Mouse (Mus musculus): ENCODE measurements at regions not wholly inside any gene's neighbourhood (a gene's known extent, or its start where the extent isn't known, plus 50 kb on each side); places are given as distances from the start of the nearest gene placed in this dataset.

- no peak for DNase-seq
Observed at GRCm38 (mm10) chr1:142605224-142605623, 1035.2 kb upstream of the B3galt2 start.

DNA sequence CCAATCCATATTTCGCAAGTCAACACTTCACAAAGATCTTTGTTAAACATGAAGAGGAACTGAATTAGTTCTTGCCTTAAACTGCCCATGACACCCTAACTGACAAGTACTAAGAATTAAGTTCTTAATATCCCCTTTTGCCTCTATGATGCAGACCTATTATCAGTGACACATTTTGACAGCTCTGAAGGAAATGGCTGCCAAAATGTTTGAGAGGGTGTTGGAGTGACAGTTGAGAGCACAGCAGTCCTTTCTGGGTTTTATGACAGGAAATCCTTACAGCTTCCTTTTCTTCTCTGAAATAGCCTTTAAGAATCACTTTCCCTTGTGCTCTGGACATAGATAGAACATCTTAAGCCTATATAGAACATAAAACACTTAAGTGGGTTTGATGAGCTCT is 1034.4 kb upstream of the B3galt2 start:
- no peak for DNase-seq

- DNase-seq, result no peak
Observed at GRCm38 (mm10) chr1:142621464-142621863, 1019.0 kb upstream of the B3galt2 start.

DNA sequence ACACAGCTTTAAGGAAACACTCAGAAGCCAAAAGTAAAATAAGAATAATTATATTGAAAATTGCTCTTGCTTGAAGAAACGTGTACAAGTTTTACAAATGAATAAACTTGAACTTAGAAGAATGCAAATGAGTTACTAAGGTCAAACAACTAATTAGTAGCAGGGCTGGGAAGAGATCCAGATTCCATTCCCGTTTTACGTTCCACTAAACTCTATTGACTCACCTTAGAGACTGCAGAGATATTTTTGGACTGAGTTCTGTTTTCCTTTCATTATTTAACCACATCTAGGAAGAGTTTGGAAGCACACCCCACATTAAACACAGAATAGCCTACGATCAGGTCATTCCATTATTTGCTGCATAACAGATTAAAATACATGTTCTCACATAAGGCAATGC is 1016.2 kb upstream of the B3galt2 start:
- DNase-seq, result no peak

GRCm38 (mm10) chr1:142655289-142655688 is 985.2 kb upstream of the B3galt2 start:
- no peak for DNase-seq

DNA sequence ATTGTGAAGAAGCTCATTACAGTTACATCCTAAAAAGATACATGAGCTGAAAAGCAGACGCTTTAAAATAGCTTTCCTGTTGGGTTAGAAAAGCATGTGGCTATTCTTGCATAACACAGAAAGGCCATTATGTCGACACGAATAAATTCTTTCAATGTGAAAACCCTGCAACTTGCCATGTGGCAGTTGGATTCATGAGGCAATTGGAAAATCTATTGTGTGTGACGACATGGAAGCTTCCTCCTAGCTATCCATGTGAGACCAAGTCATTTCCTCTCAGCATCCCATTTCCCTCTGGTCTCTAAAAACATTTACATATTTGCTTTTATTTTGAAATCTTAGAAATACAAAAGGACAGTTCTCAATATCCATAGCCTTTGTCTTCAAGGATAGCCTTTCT is 975.2 kb upstream of the B3galt2 start:
- DNase-seq, result no peak

GRCm38 (mm10) chr1:142679917-142680316 is 960.5 kb upstream of the B3galt2 start:
- DNase-seq, result no peak

DNA sequence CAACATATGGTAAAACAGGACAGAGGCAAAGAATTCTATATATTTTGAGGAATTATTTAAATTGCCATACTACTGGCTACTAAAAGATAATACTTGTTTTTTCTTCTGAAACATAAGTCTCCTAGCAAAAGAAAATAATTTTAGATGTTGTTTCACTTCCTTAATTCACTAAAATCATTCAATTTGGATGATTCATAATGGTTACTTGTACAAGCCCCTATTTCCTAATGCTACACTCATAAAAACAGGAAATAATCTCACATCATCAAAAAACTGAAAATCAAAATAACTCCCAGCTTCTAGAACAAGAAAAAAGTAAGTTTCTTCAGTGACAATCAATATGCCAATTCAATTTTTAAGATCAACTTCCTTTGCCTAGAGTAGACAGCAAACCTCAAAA is 951.6 kb upstream of the B3galt2 start:
- no peak for DNase-seq

DNA sequence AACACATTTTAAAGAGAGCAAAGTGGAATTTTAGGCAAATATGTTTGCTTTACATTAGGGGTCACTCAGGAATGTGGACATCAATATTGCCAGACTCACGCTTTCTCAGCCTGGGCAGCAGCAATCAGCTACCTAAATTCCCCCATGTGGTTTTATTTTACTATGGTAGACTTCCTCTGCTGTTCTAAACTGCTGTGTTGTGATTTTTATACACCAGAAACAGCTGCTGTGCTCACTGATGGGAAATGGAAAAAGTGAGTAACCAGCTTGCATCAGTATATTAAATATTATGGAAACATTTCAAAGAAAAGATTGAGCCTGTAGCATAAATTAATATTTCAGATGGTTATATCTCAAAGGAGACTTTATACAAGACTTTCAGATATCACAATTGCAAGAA is 945.3 kb upstream of the B3galt2 start:
- no peak for DNase-seq

- no peak for DNase-seq
Observed at GRCm38 (mm10) chr1:142708263-142708662, 932.2 kb upstream of the B3galt2 start.

GRCm38 (mm10) chr1:142730259-142730658 is 910.2 kb upstream of the B3galt2 start:
- DNase-seq, result no peak

- no peak for DNase-seq
Observed at GRCm38 (mm10) chr1:142734108-142734507, 906.4 kb upstream of the B3galt2 start.

- DNase-seq, result no peak
Observed at GRCm38 (mm10) chr1:142738376-142738775, 902.1 kb upstream of the B3galt2 start.

GRCm38 (mm10) chr1:142742307-142742706 is 898.2 kb upstream of the B3galt2 start:
- DNase-seq, result peak; percentile 1

DNA sequence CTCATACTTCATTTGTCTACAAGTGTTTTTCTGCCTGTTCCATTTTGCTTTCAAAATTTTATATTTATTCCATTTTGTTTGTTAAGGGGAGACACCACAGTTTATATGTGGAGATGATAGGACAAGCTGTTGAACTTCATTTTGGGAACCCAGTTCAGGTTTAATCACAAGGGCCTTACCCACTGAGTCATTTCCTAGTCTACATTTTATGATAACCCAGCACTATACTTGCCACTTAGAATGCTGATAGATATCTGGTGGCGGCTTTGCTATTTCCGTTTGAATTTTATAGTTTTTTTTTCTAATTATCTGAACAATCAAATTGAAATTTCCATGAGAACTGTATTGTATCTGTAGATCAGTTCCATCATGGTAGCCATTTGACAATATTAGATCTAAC is 869.5 kb upstream of the B3galt2 start:
- no peak for DNase-seq
